In genomic region chr13:97008266-97009153, GRCm38 (mm10) we compare ENCODE assay signal across 8 mouse cellular contexts. TPM values are rescaled to one million over a fixed set of nuclear protein-coding genes. Genes with fewer than 3 reads are reported as not detected.
DNase-seq lines count a peak whose midpoint lies in the region; ATAC-seq and TF ChIP-seq lines count a peak whose summit lies in the region.

No protein-coding gene starts in this region.

- ATAC-seq in kidney, embryonic 16.5 days (ENCODE audit: low FRiP score, low TSS enrichment) = peak; percentile 80

- no peaks in the 10 kb centered on the region for H3K36me3 ChIP-seq in testis, adult 2 months (ENCODE audit: control insufficient read depth, insufficient read depth, low read length)
- no peaks in the 10 kb centered on the region for H3K36me3 ChIP-seq in kidney, embryonic 16.5 days (ENCODE audit: insufficient read depth, low read length)
- H3K36me3 ChIP-seq in liver, adult 2 months (ENCODE audit: control insufficient read depth, insufficient read depth, low read length) = no peaks in the 10 kb centered on the region

- 0 out of 2 replicates have a peak, but pooled peaks have one; percentile 23 for TF ChIP-seq POLR2A in testis, adult 2 months (IDR thresholded peaks at IDR 0.05; ENCODE audit: control insufficient read depth, low read depth, low read length)
- no peak for TF ChIP-seq POLR2A in liver, adult 2 months (IDR thresholded peaks at IDR 0.05; ENCODE audit: extremely low read depth, insufficient read depth, low read length)

- H3K4me3 ChIP-seq in testis, adult 2 months (ENCODE audit: control insufficient read depth, low read depth, low read length) = peak overlapping the region; percentile 62
- H3K4me3 ChIP-seq in kidney, embryonic 16.5 days (ENCODE audit: low read length) = peak overlapping the region; percentile 53
- H3K4me3 ChIP-seq in liver, adult 2 months (ENCODE audit: insufficient read depth, low read depth, low read length) = peak overlapping the region; percentile 23; the same call in 1 of the 2 replicates

- DNase-seq in testis, postnatal 14 days (ENCODE audit: low spot score) = no peak
- peak; percentile 4 for DNase-seq in cerebellum, adult 9-11 months
- DNase-seq in frontal cortex, adult 2 months (ENCODE audit: extremely low spot score in 1 of 2, low spot score in 1 of 2) = peak; percentile 30 to 77
- DNase-seq in liver, adult 2 months (ENCODE audit: extremely low read depth, low read depth, low spot score) = peak; percentile 65
- DNase-seq in neural tube, embryonic 10.5 days (ENCODE audit: extremely low spot score, low spot score) = peak; percentile 67
- DNase-seq in gastrocnemius, adult 8-10 months (ENCODE audit: low spot score in 2 of 2) = no peak

- no peaks in the 10 kb centered on the region for H3K9me3 ChIP-seq in kidney, embryonic 16.5 days (ENCODE audit: low read length)

- H3K79me2 ChIP-seq in liver, adult 2 months (ENCODE audit: control insufficient read depth, insufficient read depth, low read length) = no peaks in the 10 kb centered on the region

- no peak for TF ChIP-seq CTCF in testis, adult 2 months (IDR thresholded peaks at IDR 0.05; ENCODE audit: control insufficient read depth, insufficient read depth, insufficient replicate concordance, low read depth, low read length)
- TF ChIP-seq CTCF in liver, adult 2 months (IDR thresholded peaks at IDR 0.05; ENCODE audit: low read depth, low read length) = no peak

- whole genome bisulfite sequencing in kidney, embryonic 16.5 days = 1% methylated on average over 19 of the region's 19 CpGs
- WGBS in liver, adult 2 months = 3% methylated on average over 19 of the region's 19 CpGs

- peaks cover 5% of the 10 kb centered on the region; the same call in 1 of the 2 replicates for H3K4me1 ChIP-seq in testis, adult 2 months (ENCODE audit: control insufficient read depth, insufficient read depth, low read length)
- peaks cover 5% of the 10 kb centered on the region; the same call in 1 of the 2 replicates for H3K4me1 ChIP-seq in kidney, embryonic 16.5 days (ENCODE audit: insufficient read depth, low read length)
- H3K4me1 ChIP-seq in liver, adult 2 months (ENCODE audit: control insufficient read depth, insufficient read depth, low read length) = 0 out of 2 replicates have a peak, but pooled peaks cover 5% of the 10 kb centered on the region

- peak overlapping the region; percentile 32; the same call in 1 of the 2 replicates for H3K27ac ChIP-seq in testis, adult 2 months (ENCODE audit: control insufficient read depth, insufficient read depth, low read depth, low read length)
- no peak overlapping the region for H3K27ac ChIP-seq in kidney, embryonic 16.5 days (ENCODE audit: low read length)
- H3K27ac ChIP-seq in liver, adult 2 months (replicated peaks; ENCODE audit: insufficient read depth, low read depth, low read length) = no peak overlapping the region

- no peaks in the 10 kb centered on the region for H3K27me3 ChIP-seq in testis, adult 2 months (ENCODE audit: control insufficient read depth, insufficient read depth, low read length)
- H3K27me3 ChIP-seq in kidney, embryonic 16.5 days (ENCODE audit: insufficient read depth, low read length) = no peaks in the 10 kb centered on the region
- no peaks in the 10 kb centered on the region for H3K27me3 ChIP-seq in liver, adult 2 months (ENCODE audit: control insufficient read depth, insufficient read depth, low read length)

- H3K4me2 ChIP-seq in kidney, embryonic 16.5 days (replicated peaks; ENCODE audit: low read depth, low read length) = peak overlapping the region; percentile 92

- H3K9ac ChIP-seq in kidney, embryonic 16.5 days (replicated peaks; ENCODE audit: low read length) = peak overlapping the region; percentile 67
- H3K9ac ChIP-seq in liver, adult 2 months (ENCODE audit: low read depth, low read length) = peak overlapping the region; percentile 58

RNA-seq across cellular contexts. Expression of gene 1700029F12Rik, which starts 25.7 kb away (rescaled TPM):
- 2,075 and 2,753 TPM in 2 replicates for polyA plus RNA-seq in testis, adult 2 months (2012; rRNA removed)
- not detected in 2 replicates for polyA plus RNA-seq in frontal cortex, adult 2 months (2012; rRNA removed)
- polyA plus RNA-seq in kidney, embryonic 16.5 days (2015; fragmentation: Nextera tagmentation; extraction: Ambion mirVana) = not detected in 2 replicates
- total RNA-seq in liver, adult 2 months (2014; rRNA removed) = not detected in 2 replicates
- polyA plus RNA-seq in liver, adult 2 months (2012; rRNA removed) = not detected in 2 replicates
- not detected for total RNA-seq in gastrocnemius, adult 8-10 months (2022)

RNA-seq across cellular contexts. Expression of gene Fam169a, which starts 58.6 kb away (rescaled TPM):
- 4.1 and 4.4 TPM in 2 replicates for polyA plus RNA-seq in testis, adult 2 months (2012; rRNA removed)
- 21.0 and 24.0 TPM in 2 replicates for polyA plus RNA-seq in frontal cortex, adult 2 months (2012; rRNA removed)
- polyA plus RNA-seq in kidney, embryonic 16.5 days (2015; fragmentation: Nextera tagmentation; extraction: Ambion mirVana) = 2.3 and 2.4 TPM in 2 replicates
- under 0.01 and 0.07 TPM in 2 replicates for total RNA-seq in liver, adult 2 months (2014; rRNA removed)
- polyA plus RNA-seq in liver, adult 2 months (2012; rRNA removed) = not detected in 2 replicates
- under 1 TPM in 1 of 4 experiments, not detected in 3; 0.12 TPM for total RNA-seq in gastrocnemius, adult 8-10 months (2022)

Comparison
In these comparisons a context has a peak if more than half of its experiments do, and no peak if none do; other contexts are left out.
1. DNase-seq: peak in cerebellum, adult 9-11 months (single experiment), frontal cortex, adult 2 months (2 of 2), liver, adult 2 months (single experiment) and neural tube, embryonic 10.5 days (single experiment); none in testis, postnatal 14 days (single experiment) and gastrocnemius, adult 8-10 months (0 of 2).
2. RNA of gene 1700029F12Rik, which starts 25.7 kb away (polyA plus RNA-seq): 2,075 to 2,753 TPM in testis, adult 2 months; not detected in kidney, embryonic 16.5 days, not detected in frontal cortex, adult 2 months and not detected in liver, adult 2 months; every median in the first group is over 1,000 times any median in the second.
3. Peak in every context shown above with its lines, with median percentiles within 50 percentile points of each other: H3K4me3 ChIP-seq.